Mouse (Mus musculus) CH12.LX (cell line): ENCODE measurements around the gene Kifc5b. TPM values are rescaled to one million over a fixed set of nuclear protein-coding genes. Genes with fewer than 3 reads are reported as not detected.

Source experiments
- DNase-seq: peaks from one replicate; pipeline ENCODE4 v3.0.0-alpha.2; 2013; ENCODE audit errors: extremely low read depth
- H3K27ac ChIP-seq: 2 replicates; pipeline ENCODE4 v1.5.1; 2012; ENCODE audit warnings: low read depth, mild to moderate bottlenecking, control low read depth, moderate library complexity; ENCODE audit not compliant: insufficient read depth
- H3K27me3 ChIP-seq: replicated peaks from 2 replicates; pipeline ENCODE3; 2012; ENCODE audit warnings: inconsistent platforms
- H3K36me3 ChIP-seq, 2 experiments: replicated peaks in 1 of 2; 2 replicates each; pipeline versions ENCODE3 to v1.6.1; 2012; ENCODE audit warnings: inconsistent platforms in 1 of 2, low read length in 1 of 2, mild to moderate bottlenecking in 1 of 2, mixed read lengths in 1 of 2, moderate library complexity in 1 of 2; ENCODE audit not compliant: control insufficient read depth in 1 of 2, insufficient read depth in 1 of 2
- H3K4me1 ChIP-seq, 2 experiments: 2 replicates each; pipeline ENCODE4 v1.6.1; 2012; ENCODE audit warnings: inconsistent platforms in 1 of 2, moderate library complexity in 1 of 2; ENCODE audit not compliant: insufficient read depth in 2 of 2, control insufficient read depth in 1 of 2
- H3K4me2 ChIP-seq: 2 replicates; pipeline ENCODE4 v1.6.1; 2012; ENCODE audit warnings: low read depth, mild to moderate bottlenecking, control low read depth; ENCODE audit not compliant: poor library complexity, insufficient read depth, severe bottlenecking
- H3K4me3 ChIP-seq, 3 experiments: fragments of 150-350 bp in 1 of 3; sonication (generic) in 1 of 3; replicated peaks in 1 of 3; 2 replicates each; pipeline versions ENCODE3 to v1.5.1; 2011 to 2012; ENCODE audit warnings: low read depth in 2 of 3, low read length in 2 of 3, mild to moderate bottlenecking in 2 of 3, moderate library complexity in 2 of 3, control low read depth in 1 of 3, improper control_type of control experiment in 1 of 3, inconsistent platforms in 1 of 3, mixed read lengths in 1 of 3; ENCODE audit not compliant: poor library complexity in 1 of 3
- H3K79me2 ChIP-seq: replicated peaks from 2 replicates; pipeline ENCODE4 v1.6.1; 2012; ENCODE audit warnings: mild to moderate bottlenecking, moderate library complexity; ENCODE audit not compliant: control insufficient read depth, poor library complexity, insufficient read depth, severe bottlenecking; ENCODE audit errors: extremely low read depth
- H3K9ac ChIP-seq: 2 replicates; pipeline ENCODE4 v1.6.1; 2012; ENCODE audit warnings: low read depth, mild to moderate bottlenecking, control low read depth, moderate library complexity; ENCODE audit not compliant: insufficient read depth
- H3K9me3 ChIP-seq: replicated peaks from 2 replicates; pipeline ENCODE3; 2012; ENCODE audit warnings: low read length, inconsistent platforms, mixed read lengths
- CHD1 ChIP-seq: IDR thresholded peaks from 2 replicates; pipeline ENCODE4 v1.6.1; 2012; ENCODE audit warnings: low read depth, low read length, improper control_type of control experiment, inconsistent platforms
- CTCF ChIP-seq, 2 experiments: IDR thresholded peaks in 1 of 2; conservative IDR thresholded peaks in 1 of 2; 2 replicates each; pipeline ENCODE4 v1.5.1; 2011 to 2012; ENCODE audit warnings: low read depth in 2 of 2, low read length in 2 of 2, improper control_type of control experiment in 1 of 2, inconsistent platforms in 1 of 2, mild to moderate bottlenecking in 1 of 2, moderate library complexity in 1 of 2
- ELF1 ChIP-seq: IDR thresholded peaks from 2 replicates; pipeline ENCODE4 v1.6.1; 2014; ENCODE audit warnings: low read depth, mild to moderate bottlenecking, inconsistent platforms, low read length, improper control_type of control experiment
- EP300 ChIP-seq: IDR thresholded peaks from 2 replicates; pipeline ENCODE4 v1.6.1; 2011; ENCODE audit warnings: low read length, improper control_type of control experiment
- ETS1 ChIP-seq: conservative IDR thresholded peaks from 2 replicates; pipeline ENCODE4 v1.6.1; 2012; ENCODE audit warnings: low read depth, mild to moderate bottlenecking, inconsistent platforms, low read length, improper control_type of control experiment, moderate library complexity
- GABPA ChIP-seq: IDR thresholded peaks from 2 replicates; pipeline ENCODE4 v1.6.1; 2012; ENCODE audit warnings: low read depth, low read length, improper control_type of control experiment, inconsistent platforms; ENCODE audit not compliant: insufficient replicate concordance
- IRF4 ChIP-seq: IDR thresholded peaks from 2 replicates; pipeline ENCODE4 v1.6.1; 2014; ENCODE audit warnings: low read depth, mild to moderate bottlenecking, inconsistent platforms, low read length, improper control_type of control experiment
- JUND ChIP-seq: conservative IDR thresholded peaks from 2 replicates; pipeline ENCODE4 v1.6.1; 2011; ENCODE audit warnings: low read depth, low read length, improper control_type of control experiment
- MAX ChIP-seq: IDR thresholded peaks from 2 replicates; pipeline ENCODE4 v1.6.1; 2011; ENCODE audit warnings: low read length, improper control_type of control experiment
- MXI1 ChIP-seq: IDR thresholded peaks from 2 replicates; pipeline ENCODE4 v1.6.1; 2011; ENCODE audit warnings: mild to moderate bottlenecking, low read depth, low read length, improper control_type of control experiment
- PAX5 ChIP-seq: IDR thresholded peaks from 2 replicates; pipeline ENCODE4 v1.6.1; 2012; ENCODE audit warnings: low read length, inconsistent platforms, mixed read lengths
- POLR2A ChIP-seq: IDR thresholded peaks from 2 replicates; pipeline ENCODE4 v1.6.1; 2011; ENCODE audit warnings: low read depth, mild to moderate bottlenecking, improper control_type of control experiment, low read length
- RAD21 ChIP-seq: IDR thresholded peaks from 2 replicates; pipeline ENCODE4 v1.6.1; 2011; ENCODE audit warnings: low read depth, mild to moderate bottlenecking, low read length, improper control_type of control experiment, moderate library complexity
- RCOR1 ChIP-seq: conservative IDR thresholded peaks from 2 replicates; pipeline ENCODE4 v1.6.1; 2012; ENCODE audit warnings: low read depth, mild to moderate bottlenecking, inconsistent platforms, low read length, improper control_type of control experiment
- SIN3A ChIP-seq: IDR thresholded peaks from 2 replicates; pipeline ENCODE4 v1.6.1; 2012; ENCODE audit warnings: low read length, improper control_type of control experiment, inconsistent platforms
- TBP ChIP-seq: conservative IDR thresholded peaks from 2 replicates; pipeline ENCODE4 v1.6.1; 2011; ENCODE audit warnings: low read depth, low read length, improper control_type of control experiment
- USF1 ChIP-seq: IDR thresholded peaks from 2 replicates; pipeline ENCODE4 v1.6.1; 2014; ENCODE audit warnings: low read depth, mild to moderate bottlenecking, inconsistent platforms, low read length, improper control_type of control experiment
- USF2 ChIP-seq: conservative IDR thresholded peaks from 2 replicates; pipeline ENCODE4 v1.6.1; 2011; ENCODE audit warnings: low read depth, low read length, improper control_type of control experiment
- ZC3H11A ChIP-seq: IDR thresholded peaks from 2 replicates; pipeline ENCODE4 v1.6.1; 2012; ENCODE audit warnings: low read depth, mild to moderate bottlenecking, inconsistent platforms, low read length, improper control_type of control experiment
- ZKSCAN1 ChIP-seq: IDR thresholded peaks from 2 replicates; pipeline ENCODE4 v1.6.1; 2012; ENCODE audit warnings: low read depth, inconsistent platforms, low read length, improper control_type of control experiment, borderline replicate concordance
- ZMIZ1 ChIP-seq: IDR thresholded peaks from 2 replicates; pipeline ENCODE4 v1.6.1; 2012; ENCODE audit warnings: low read depth, mild to moderate bottlenecking, inconsistent platforms, low read length, improper control_type of control experiment
- ZNF384 ChIP-seq: IDR thresholded peaks from 2 replicates; pipeline ENCODE4 v1.6.1; 2012; ENCODE audit warnings: low read depth, low read length, improper control_type of control experiment, inconsistent platforms
- dilution Hi-C: fragments of 300-500 bp; cut with MboI; formaldehyde crosslinking; loops from 2 replicates; pipeline ENCODE4 v1.14.3; 2020; ENCODE audit warnings: low sequenced_read_pairs; ENCODE audit not compliant: extremely low pct_unique_long_range_greater_than_20kb, extremely low pct_ligation_motif_present
- in situ Hi-C: fragments of 300-500 bp; cut with MboI; formaldehyde crosslinking; loops from 3 replicates; pipeline ENCODE4 v1.14.3; 2019; ENCODE audit warnings: low sequenced_read_pairs, low pct_ligation_motif_present, low pct_unique_long_range_greater_than_20kb, mixed read lengths
- polyA plus RNA-seq: library from polyadenylated mRNA; unstranded; fragments of >175 nt; gene quantifications from 2 replicates; pipeline ENCODE4 v1.2.1, GENCODE M21; 2012; ENCODE audit warnings: low read depth; ENCODE audit not compliant: insufficient read length
- total RNA-seq, 2 experiments: library from RNA; depleted of rRNA; stranded (reverse); fragments of 300-350 nt in 1 of 2; fragments of >200 nt in 1 of 2; gene quantifications; 2 replicates each; pipeline ENCODE4 v1.2.3; 2012 to 2014

The Kifc5b gene
- total and polyA plus RNA-seq, 3 experiments: 12.1 to 26.9 (median 22.2) TPM

- TF ChIP-seq RAD21 (peak; percentile 93), MXI1 (peak; percentile 100), TBP (no peak), ETS1 (peak; percentile 67), POLR2A (peak; percentile 55)
These were observed 30.7 kb upstream of the Kifc5b start (continued) for GRCm38 (mm10) chr17:26886047-26886749.

- no peak overlapping the region for H3K4me3 ChIP-seq
- dilution Hi-C loops: no loop called here
- TF ChIP-seq PAX5 (no peak), POLR2A (no peak), ZKSCAN1 (no peak), ELF1 (no peak), EP300 (no peak), GABPA (no peak), JUND (no peak), SIN3A (no peak), USF2 (no peak), CTCF (conservative IDR thresholded peaks at IDR 0.05 in 1 of 2, IDR thresholded peaks at IDR 0.05 in 1 of 2; ENCODE audit: low read depth in 2 of 2, low read length in 2 of 2) (no peak), IRF4 (no peak), ZNF384 (no peak), MAX (no peak), RCOR1 (no peak), CHD1 (no peak), ZMIZ1 (no peak), ZC3H11A (no peak), ETS1 (no peak), USF1 (no peak)
- no peak overlapping the region for H3K27ac ChIP-seq
- H3K27me3 ChIP-seq: no peaks in the 10 kb centered on the region
- no peak overlapping the region for H3K9ac ChIP-seq
- in situ Hi-C loops: loop anchor here (5.0 to 10.0 kb wide), 3 partner anchors 106 to 413 kb away; partner anchors contain the start of gene Bnip1
- peaks cover 0 to 8% of the 10 kb centered on the region in 2 experiments for H3K36me3 ChIP-seq
- H3K79me2 ChIP-seq: peaks cover 9% of the 10 kb centered on the region; the same call in 1 of the 2 replicates
- H3K4me2 ChIP-seq: no peak overlapping the region
- H3K4me1 ChIP-seq: peaks cover 3 to 45% of the 10 kb centered on the region in 2 experiments; a peak in 3 of 4 replicates
- no peak for DNase-seq
- H3K9me3 ChIP-seq: no peaks in the 10 kb centered on the region
These were observed 29.0 kb upstream of the Kifc5b start for GRCm38 (mm10) chr17:26887926-26888325.
